In genomic region chr7:19068707-19069106, GRCm38 (mm10) we compare ENCODE assay signal across 8 mouse cellular contexts. TPM values are rescaled to one million over a fixed set of nuclear protein-coding genes. Genes with fewer than 3 reads are reported as not detected.
DNase-seq lines count a peak whose midpoint lies in the region; ATAC-seq lines count a peak whose summit lies in the region.
"Had no signal": no experiment of that assay in that cellular context is flagged by ENCODE, and none has a peak within 500 bp of the region (broad histone marks: within the 10 kb centered on the region; RNA-seq: fewer than 3 reads in every experiment).

No protein-coding gene starts in this region.

- peaks cover 32% of the 10 kb centered on the region for H3K27me3 ChIP-seq in kidney, embryonic 16.5 days (ENCODE audit: insufficient read depth, low read length)

- H3K4me1 ChIP-seq in kidney, embryonic 16.5 days (ENCODE audit: insufficient read depth, low read length) = no peaks in the 10 kb centered on the region
- H3K4me1 ChIP-seq: midbrain, embryonic 12.5 days had no signal

- no peaks in the 10 kb centered on the region for H3K9me3 ChIP-seq in kidney, embryonic 16.5 days (ENCODE audit: low read length)
- H3K9me3 ChIP-seq: midbrain, embryonic 12.5 days had no signal

- 6% methylated on average over 2 of the region's 2 CpGs for WGBS in kidney, embryonic 16.5 days

- H3K36me3 ChIP-seq in kidney, embryonic 16.5 days (ENCODE audit: insufficient read depth, low read length) = no peaks in the 10 kb centered on the region
- H3K36me3 ChIP-seq: midbrain, embryonic 12.5 days had no signal

- H3K4me2 ChIP-seq in kidney, embryonic 16.5 days (replicated peaks; ENCODE audit: low read depth, low read length) = no peak overlapping the region
- H3K4me2 ChIP-seq: midbrain, embryonic 12.5 days had no signal

- no peak overlapping the region for H3K27ac ChIP-seq in kidney, embryonic 16.5 days (ENCODE audit: low read length)
- H3K27ac ChIP-seq: midbrain, embryonic 12.5 days had no signal

- H3K4me3 ChIP-seq in kidney, embryonic 16.5 days (ENCODE audit: low read length) = no peak overlapping the region
- H3K4me3 ChIP-seq: midbrain, embryonic 12.5 days had no signal

- no peak for ATAC-seq in kidney, embryonic 16.5 days (ENCODE audit: low FRiP score, low TSS enrichment)

- H3K9ac ChIP-seq in kidney, embryonic 16.5 days (replicated peaks; ENCODE audit: low read length) = no peak overlapping the region
- H3K9ac ChIP-seq: midbrain, embryonic 12.5 days had no signal

- peak; percentile 54 for DNase-seq in kidney, adult 11 months
- peak; percentile 89 for DNase-seq in CD4-positive, CD25-positive, alpha-beta regulatory T cell, adult 2 months (ENCODE audit: low read depth, low spot score)
- DNase-seq in Muller cell, postnatal 12 days (ENCODE audit: inconsistent ontology term) = peak; percentile 45
- DNase-seq in embryo, embryonic 10 days (ENCODE audit: low spot score) = peak; percentile 62
- DNase-seq in layer of hippocampus, postnatal 25 days (ENCODE audit: extremely low spot score in 1 of 2, low spot score in 1 of 2) = peak; percentile 65 to 87
- DNase-seq in retina, adult 2 months (ENCODE audit: low read depth, low spot score) = peak; percentile 34

RNA-seq across cellular contexts. Expression of gene Dmwd, which starts 7.3 kb away (rescaled TPM):
- 15.5 and 16.8 TPM in 2 replicates for polyA plus RNA-seq in kidney, embryonic 16.5 days (2015; fragmentation: Nextera tagmentation; extraction: Ambion mirVana)
- total RNA-seq in layer of hippocampus, postnatal 25 days (2021) = 100 to 1,000 TPM; 151 to 152 TPM

RNA-seq across cellular contexts. Expression of gene Rsph6a, which starts 14.2 kb away (rescaled TPM):
- not detected in 2 replicates for polyA plus RNA-seq in kidney, embryonic 16.5 days (2015; fragmentation: Nextera tagmentation; extraction: Ambion mirVana)
- under 1 TPM in 1 of 2 experiments, not detected in 1; 0.10 TPM for total RNA-seq in layer of hippocampus, postnatal 25 days (2021)
- polyA plus RNA-seq: midbrain, embryonic 12.5 days had no signal

RNA-seq across cellular contexts. Expression of gene Dmpk, which starts 14.9 kb away (rescaled TPM):
- polyA plus RNA-seq in kidney, embryonic 16.5 days (2015; fragmentation: Nextera tagmentation; extraction: Ambion mirVana) = 17.2 and 27.5 TPM in 2 replicates
- total RNA-seq in layer of hippocampus, postnatal 25 days (2021) = 10 to 100 TPM; 26.7 to 39.3 TPM

RNA-seq across cellular contexts. Expression of gene Six5, which starts 25.7 kb away (rescaled TPM):
- polyA plus RNA-seq in kidney, embryonic 16.5 days (2015; fragmentation: Nextera tagmentation; extraction: Ambion mirVana) = 9.5 and 10.5 TPM in 2 replicates
- 1 to 10 TPM; 1.8 to 2.6 TPM for total RNA-seq in layer of hippocampus, postnatal 25 days (2021)

RNA-seq across cellular contexts. Expression of gene Sympk, which starts 44.5 kb away (rescaled TPM):
- 34.0 and 35.6 TPM in 2 replicates for polyA plus RNA-seq in kidney, embryonic 16.5 days (2015; fragmentation: Nextera tagmentation; extraction: Ambion mirVana)
- 100 to 1,000 TPM; 111 to 113 TPM for total RNA-seq in layer of hippocampus, postnatal 25 days (2021)

Comparison
In these comparisons a context has a peak if more than half of its experiments do, and no peak if none do; other contexts are left out.
1. DNase-seq: peak in every context shown above with its lines; median percentile 89 in CD4-positive, CD25-positive, alpha-beta regulatory T cell, adult 2 months; 76 in layer of hippocampus, postnatal 25 days; 62 in embryo, embryonic 10 days; 54 in kidney, adult 11 months; 45 in Muller cell, postnatal 12 days; 34 in retina, adult 2 months.